ENCODE assay signal across 9 mouse cellular contexts in genomic region chr4:114901643-114902351, GRCm38 (mm10). TPM values are rescaled to one million over a fixed set of nuclear protein-coding genes. Genes with fewer than 3 reads are reported as not detected.
DNase-seq lines count a peak whose midpoint lies in the region; ATAC-seq and TF ChIP-seq lines count a peak whose summit lies in the region.
"Had no signal": no experiment of that assay in that cellular context is flagged by ENCODE, and none has a peak within 500 bp of the region (broad histone marks: within the 10 kb centered on the region; RNA-seq: fewer than 3 reads in every experiment).

No protein-coding gene starts in this region.

- H3K4me3 ChIP-seq in kidney, embryonic 15.5 days (replicated peaks): peak overlapping the region; percentile 49
- H3K4me3 ChIP-seq in kidney, adult 2 months (ENCODE audit: insufficient read depth, low read depth, low read length): no peak overlapping the region
- H3K4me3 ChIP-seq in brown adipose tissue, adult 24 weeks (ENCODE audit: insufficient read depth, low read depth, low read length): 0 out of 2 replicates have a peak overlapping the region, but pooled peaks have one; percentile 1
- H3K4me3 ChIP-seq in hindbrain, embryonic 13.5 days: 0 out of 2 replicates have a peak overlapping the region, but pooled peaks have one; percentile 12
- H3K4me3 ChIP-seq in midbrain, embryonic 13.5 days (replicated peaks): peak overlapping the region; percentile 21

- peak overlapping the region; percentile 88 for H3K4me2 ChIP-seq in kidney, embryonic 15.5 days
- no peak overlapping the region for H3K4me2 ChIP-seq in hindbrain, embryonic 13.5 days
- H3K4me2 ChIP-seq in midbrain, embryonic 13.5 days (replicated peaks): peak overlapping the region; percentile 33

- TF ChIP-seq CTCF in kidney, adult 2 months (conservative IDR thresholded peaks at IDR 0.05; ENCODE audit: insufficient read depth, insufficient read length, low read depth, low read length): no peak

- no peaks in the 10 kb centered on the region for H3K36me3 ChIP-seq in kidney, embryonic 15.5 days
- H3K36me3 ChIP-seq in kidney, adult 2 months (ENCODE audit: control insufficient read depth, insufficient read depth, low read length): no peaks in the 10 kb centered on the region
- no peaks in the 10 kb centered on the region for H3K36me3 ChIP-seq in hindbrain, embryonic 13.5 days
- no peaks in the 10 kb centered on the region for H3K36me3 ChIP-seq in midbrain, embryonic 13.5 days

- WGBS in kidney, embryonic 15.5 days: 2% methylated on average over 42 of the region's 42 CpGs
- WGBS in kidney, adult 2 months: 7% methylated on average over 42 of the region's 42 CpGs
- WGBS in hindbrain, embryonic 13.5 days: under 1% methylated on average over 42 of the region's 42 CpGs
- under 1% methylated on average over 42 of the region's 42 CpGs for whole genome bisulfite sequencing in midbrain, embryonic 13.5 days

- H3K4me1 ChIP-seq in kidney, embryonic 15.5 days: peaks cover 35% of the 10 kb centered on the region
- no peaks in the 10 kb centered on the region for H3K4me1 ChIP-seq in kidney, adult 2 months (ENCODE audit: control insufficient read depth, insufficient read depth, low read length)
- no peaks in the 10 kb centered on the region for H3K4me1 ChIP-seq in brown adipose tissue, adult 24 weeks (ENCODE audit: control insufficient read depth, insufficient read depth, insufficient read length, low read length)
- H3K4me1 ChIP-seq in hindbrain, embryonic 13.5 days (replicated peaks): 0 out of 2 replicates have a peak, but pooled peaks cover 3% of the 10 kb centered on the region
- H3K4me1 ChIP-seq in midbrain, embryonic 13.5 days (replicated peaks): peaks cover 14% of the 10 kb centered on the region

- peaks cover 97% of the 10 kb centered on the region for H3K27me3 ChIP-seq in kidney, embryonic 15.5 days
- H3K27me3 ChIP-seq in kidney, adult 2 months (replicated peaks; ENCODE audit: control insufficient read depth, insufficient read depth, low read length): peaks cover 5% of the 10 kb centered on the region
- H3K27me3 ChIP-seq in hindbrain, embryonic 13.5 days: peaks cover 100% of the 10 kb centered on the region
- H3K27me3 ChIP-seq in midbrain, embryonic 13.5 days: peaks cover 100% of the 10 kb centered on the region

- no peaks in the 10 kb centered on the region for H3K9me3 ChIP-seq in kidney, embryonic 15.5 days (replicated peaks)
- no peaks in the 10 kb centered on the region for H3K9me3 ChIP-seq in hindbrain, embryonic 13.5 days
- H3K9me3 ChIP-seq in midbrain, embryonic 13.5 days: no peaks in the 10 kb centered on the region

- peak; percentile 60 for ATAC-seq in kidney, embryonic 15.5 days (replicated peaks; ENCODE audit: low FRiP score)
- ATAC-seq in hindbrain, embryonic 13.5 days (ENCODE audit: low FRiP score): no peak
- ATAC-seq in midbrain, embryonic 13.5 days: peak; percentile 22; the same call in 1 of the 2 replicates

- TF ChIP-seq POLR2A in kidney, adult 2 months (IDR thresholded peaks at IDR 0.05; ENCODE audit: low read depth, low read length): no peak

- H3K27ac ChIP-seq in kidney, embryonic 15.5 days: 0 out of 2 replicates have a peak overlapping the region, but pooled peaks have one; percentile 66
- no peak overlapping the region for H3K27ac ChIP-seq in kidney, adult 2 months (ENCODE audit: insufficient read depth, low read depth, low read length)
- H3K27ac ChIP-seq in brown adipose tissue, adult 24 weeks (replicated peaks; ENCODE audit: low read depth, low read length): no peak overlapping the region
- no peak overlapping the region for H3K27ac ChIP-seq in hindbrain, embryonic 13.5 days
- H3K27ac ChIP-seq in midbrain, embryonic 13.5 days: no peak overlapping the region

- DNase-seq in kidney, adult 2 months: no peak
- DNase-seq in urinary bladder, postnatal 4 days (ENCODE audit: low spot score in 2 of 2): no peak
- no peak for DNase-seq in right cerebral cortex, adult 18-20 months
- DNase-seq in urinary bladder, postnatal 25 days (ENCODE audit: low spot score): no peak

- peak overlapping the region; percentile 42 for H3K9ac ChIP-seq in kidney, embryonic 15.5 days
- H3K9ac ChIP-seq in hindbrain, embryonic 13.5 days: no peak overlapping the region
- H3K9ac ChIP-seq in midbrain, embryonic 13.5 days (replicated peaks): no peak overlapping the region

RNA-seq across cellular contexts. Expression of gene Foxd2, which starts 6.9 kb away (rescaled TPM):
- 5.2 and 5.5 TPM in 2 replicates for polyA plus RNA-seq in kidney, embryonic 15.5 days (2015; fragmentation: Nextera tagmentation; extraction: Ambion mirVana)
- polyA plus RNA-seq in kidney, adult 2 months (2012; rRNA removed): 1.5 and 1.7 TPM in 2 replicates
- not detected in 2 replicates for polyA plus RNA-seq in brown adipose tissue, adult 24 weeks (2012; ENCODE audit: insufficient read depth, insufficient read length, missing spikeins)
- polyA plus RNA-seq in hindbrain, embryonic 13.5 days (2015; fragmentation: Nextera tagmentation; extraction: Ambion mirVana): 0.21 and 0.28 TPM in 2 replicates
- polyA plus RNA-seq in midbrain, embryonic 13.5 days (2015; fragmentation: Nextera tagmentation; extraction: Ambion mirVana): 0.41 and 0.50 TPM in 2 replicates
- polyA plus RNA-seq: heart, embryonic 16.5 days had no signal

RNA-seq across cellular contexts. Expression of gene Foxe3, which starts 24.0 kb away (rescaled TPM):
- polyA plus RNA-seq in kidney, embryonic 15.5 days (2015; fragmentation: Nextera tagmentation; extraction: Ambion mirVana): not detected in 2 replicates
- not detected in 2 replicates for polyA plus RNA-seq in kidney, adult 2 months (2012; rRNA removed)
- polyA plus RNA-seq in brown adipose tissue, adult 24 weeks (2012; ENCODE audit: insufficient read depth, insufficient read length, missing spikeins): not detected in 2 replicates
- polyA plus RNA-seq in hindbrain, embryonic 13.5 days (2015; fragmentation: Nextera tagmentation; extraction: Ambion mirVana): not detected in 2 replicates
- polyA plus RNA-seq in midbrain, embryonic 13.5 days (2015; fragmentation: Nextera tagmentation; extraction: Ambion mirVana): not detected in 2 replicates
- polyA plus RNA-seq: heart, embryonic 16.5 days had no signal
